Mouse (Mus musculus) B cell, adult 2 months (primary cell): ENCODE measurements at regions not wholly inside any gene's neighbourhood (a gene's known extent, or its start where the extent isn't known, plus 50 kb on each side); places are given as distances from the start of the nearest gene placed in this dataset.

Source experiments
- DNase-seq, 2 experiments: peaks; one replicate each; pipeline ENCODE4 v3.0.0; 2022

- DNase-seq, result no peak
Measured at GRCm38 (mm10) chr13:39084544-39084943, 123.9 kb upstream of the Slc35b3 start.

GRCm38 (mm10) chr13:39074211-39074610 lies 113.5 kb upstream of the Slc35b3 start:
- DNase-seq, result no peak

GRCm38 (mm10) chr13:39032263-39032662 lies 71.6 kb upstream of the Slc35b3 start:
- DNase-seq, result no peak

- DNase-seq, result no peak
Measured at GRCm38 (mm10) chr13:39020168-39020567, 59.5 kb upstream of the Slc35b3 start.

GRCm38 (mm10) chr13:39011696-39012095 lies 51.0 kb upstream of the Slc35b3 start:
- peak; percentile 56 to 57 for DNase-seq
